Mouse (Mus musculus) midbrain, embryonic 16.5 days (tissue): ENCODE data around the gene Barhl2. TPM values are rescaled to one million over a fixed set of nuclear protein-coding genes. Genes with fewer than 3 reads are reported as not detected.

Experiments
- ATAC-seq: fragments of 200-750 bp; cut with Nextera tagmentation; 2 replicates; pipeline ENCODE4 v1.8.0; 2017; ENCODE audit warnings: moderate TSS enrichment
- H3K27ac ChIP-seq: fragments of 300-500 bp; sonication (generic); 2 replicates; pipeline ENCODE4 v1.5.1; 2014; ENCODE audit warnings: mild to moderate bottlenecking, low read length, mixed read lengths
- H3K27me3 ChIP-seq: fragments of 300-500 bp; sonication (generic); 2 replicates; pipeline ENCODE4 v1.6.1; 2014; ENCODE audit warnings: low read depth, low read length, mixed read lengths; ENCODE audit not compliant: control insufficient read depth, insufficient read depth
- H3K36me3 ChIP-seq: fragments of 300-500 bp; sonication (generic); 2 replicates; pipeline ENCODE4 v1.6.1; 2014; ENCODE audit warnings: mild to moderate bottlenecking, low read length, moderate library complexity, mixed read lengths; ENCODE audit not compliant: control insufficient read depth, insufficient read depth
- H3K4me1 ChIP-seq: fragments of 300-500 bp; sonication (generic); 2 replicates; pipeline ENCODE4 v1.6.1; 2014; ENCODE audit warnings: mild to moderate bottlenecking, low read length, mixed read lengths; ENCODE audit not compliant: control insufficient read depth, insufficient read depth
- H3K4me2 ChIP-seq: fragments of 300-500 bp; sonication (generic); 2 replicates; pipeline ENCODE4 v1.6.1; 2014; ENCODE audit warnings: mild to moderate bottlenecking, low read length, mixed read lengths
- H3K4me3 ChIP-seq: fragments of 300-500 bp; sonication (generic); 2 replicates; pipeline ENCODE4 v1.5.1; 2014; ENCODE audit warnings: low read depth, mild to moderate bottlenecking, low read length, moderate library complexity, mixed read lengths
- H3K9ac ChIP-seq: fragments of 300-500 bp; sonication (generic); 2 replicates; pipeline ENCODE4 v1.6.1; 2014; ENCODE audit warnings: low read depth, low read length, mixed read lengths
- H3K9me3 ChIP-seq: fragments of 300-500 bp; sonication (generic); replicated peaks from 2 replicates; pipeline ENCODE4 v1.6.1; 2014; ENCODE audit warnings: mild to moderate bottlenecking, low read length, mixed read lengths; ENCODE audit not compliant: control insufficient read depth, poor library complexity, severe bottlenecking
- WGBS: fragments of 180-500 bp; shearing (Covaris S2); extraction: QIAGEN DNeasy Blood & Tissue Kit; methylation state at CpG from one replicate; pipeline ENCODE4 v1.1.7; 2014; 5-methylcytosine and 5-hydroxymethylcytosine counted together
- polyA plus RNA-seq: library from polyadenylated mRNA; unstranded; fragments of >200 nt; fragmentation: Nextera tagmentation; extraction: Ambion mirVana; gene quantifications from 2 replicates; pipeline ENCODE4 v1.2.1, GENCODE M21; 2015

The Barhl2 gene
- polyA plus RNA-seq = 6.8 and 8.5 TPM in 2 replicates

GRCm38 (mm10) chr5:106457986-106458476, at the start of gene Barhl2:
Gene Barhl2, minus strand, starts transcription at chr5:106458166.
- under 1% methylated on average over 42 of the region's 57 CpGs for WGBS
- peak within 1 kb of the TSS; percentile 85 for H3K27ac ChIP-seq
- peak within 1 kb of the TSS; percentile 70 for H3K9ac ChIP-seq

DNA sequence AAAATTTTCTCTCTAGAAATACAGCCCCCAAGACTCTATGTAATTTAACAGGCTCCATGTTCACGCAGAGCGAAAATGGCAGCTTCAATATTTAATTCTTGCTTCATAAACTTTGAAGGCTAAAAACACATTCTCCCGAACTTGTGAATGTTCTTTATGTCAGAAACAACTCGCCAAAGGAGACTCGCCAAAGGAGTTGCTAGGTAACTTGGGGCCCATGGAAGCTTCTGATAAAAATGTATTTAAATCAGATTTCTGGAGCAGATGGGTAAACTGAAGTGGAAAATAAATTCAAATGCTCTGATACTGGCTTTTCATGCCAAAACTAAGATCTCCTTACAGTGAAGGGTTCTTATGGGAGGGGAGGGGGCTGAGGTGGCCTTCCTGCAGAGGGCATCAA, 48.1 kb upstream of the Barhl2 start:
- Histone ChIP-seq H3K27ac (no peak overlapping the region), H3K4me2 (no peak overlapping the region), H3K4me3 (no peak overlapping the region), H3K9ac (no peak overlapping the region), H3K9me3 (no peaks in the 10 kb centered on the region), H3K4me1 (peaks cover 5% of the 10 kb centered on the region), H3K36me3 (no peaks in the 10 kb centered on the region), H3K27me3 (no peaks in the 10 kb centered on the region)
- WGBS = 75% methylated on average over 5 of the region's 5 CpGs
- ATAC-seq = no peak

More at GRCm38 (mm10) chr5:106457986-106458476, at the start of gene Barhl2:
- peaks cover 10% of the 10 kb centered on the region for H3K4me1 ChIP-seq
- no peaks in the 10 kb centered on the region for H3K9me3 ChIP-seq
- peak within 1 kb of the TSS; percentile 52 for H3K4me3 ChIP-seq
- H3K36me3 ChIP-seq = no peaks in the 10 kb centered on the region
- no peak for ATAC-seq
- H3K4me2 ChIP-seq = peak within 1 kb of the TSS; percentile 64
- peaks cover 30% of the 10 kb centered on the region for H3K27me3 ChIP-seq

DNA sequence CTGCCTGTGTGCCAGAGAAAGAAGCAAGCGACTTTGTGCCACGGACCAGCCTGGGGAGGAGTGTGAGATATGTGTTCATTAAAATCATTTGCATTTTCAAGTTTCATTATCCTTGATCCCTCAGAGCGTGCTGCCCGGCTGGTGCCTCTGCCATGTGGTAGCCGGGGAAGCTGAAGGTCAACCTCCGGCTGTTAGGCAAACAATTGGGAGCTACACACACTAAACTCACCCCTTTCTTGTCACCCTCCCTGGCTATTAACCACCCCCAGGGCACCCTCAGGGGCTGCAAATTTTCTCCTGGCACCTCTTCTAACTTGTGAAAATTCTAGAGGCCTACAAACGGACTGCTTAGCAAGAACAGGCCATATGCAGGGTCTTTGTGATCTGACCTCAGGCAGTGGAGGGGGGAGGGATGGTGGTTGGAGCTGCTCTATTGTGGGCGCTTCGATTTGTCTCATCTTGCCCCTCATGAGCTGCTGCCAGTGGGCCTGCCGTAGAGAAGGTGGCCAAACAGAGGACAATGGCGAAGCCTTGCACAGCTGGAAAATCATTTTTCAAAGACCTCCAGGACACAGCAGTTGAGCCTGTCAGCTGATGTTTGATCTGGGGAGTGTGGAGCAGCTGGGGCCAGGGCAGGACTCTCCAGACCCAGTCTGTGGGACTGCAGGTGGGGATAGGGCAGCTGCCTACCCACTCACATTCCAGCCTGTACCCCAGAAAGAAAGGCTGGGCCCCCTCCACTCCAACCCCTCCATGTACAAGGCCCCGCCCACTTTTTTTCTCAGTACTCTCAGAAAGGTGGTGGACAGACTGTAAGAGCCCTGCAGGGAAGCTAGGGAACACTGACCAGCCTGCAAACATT, 44.9 kb upstream of the Barhl2 start:
- H3K27ac ChIP-seq = no peak overlapping the region
- peak; percentile 56 for ATAC-seq
- no peaks in the 10 kb centered on the region for H3K36me3 ChIP-seq
- peaks cover 5% of the 10 kb centered on the region for H3K4me1 ChIP-seq
- no peak overlapping the region for H3K4me2 ChIP-seq
- H3K4me3 ChIP-seq = no peak overlapping the region
- WGBS = 36% methylated on average over 12 of the region's 12 CpGs
- 0 out of 2 replicates have a peak overlapping the region, but pooled peaks have one; percentile 34 for H3K9ac ChIP-seq
- no peaks in the 10 kb centered on the region for H3K27me3 ChIP-seq
- no peaks in the 10 kb centered on the region for H3K9me3 ChIP-seq

- no peaks in the 10 kb centered on the region for H3K36me3 ChIP-seq
- H3K4me1 ChIP-seq = peaks cover 5% of the 10 kb centered on the region
- H3K4me3 ChIP-seq = no peak overlapping the region
- no peaks in the 10 kb centered on the region for H3K27me3 ChIP-seq
- WGBS = 64% methylated on average over 5 of the region's 7 CpGs
- H3K4me2 ChIP-seq = no peak overlapping the region
- no peak overlapping the region for H3K27ac ChIP-seq
- ATAC-seq = no peak
- no peaks in the 10 kb centered on the region for H3K9me3 ChIP-seq
- no peak overlapping the region for H3K9ac ChIP-seq
Observed at GRCm38 (mm10) chr5:106502271-106502670, 44.3 kb upstream of the Barhl2 start.

GRCm38 (mm10) chr5:106491771-106492170, 33.8 kb upstream of the Barhl2 start:
- H3K9ac ChIP-seq = no peak overlapping the region
- peaks cover 9% of the 10 kb centered on the region for H3K4me1 ChIP-seq
- no peaks in the 10 kb centered on the region for H3K9me3 ChIP-seq
- ATAC-seq = no peak
- H3K27me3 ChIP-seq = no peaks in the 10 kb centered on the region
- no peak overlapping the region for H3K27ac ChIP-seq
- WGBS = 51% methylated on average over 8 of the region's 8 CpGs
- H3K36me3 ChIP-seq = no peaks in the 10 kb centered on the region
- no peak overlapping the region for H3K4me3 ChIP-seq
- no peak overlapping the region for H3K4me2 ChIP-seq

DNA sequence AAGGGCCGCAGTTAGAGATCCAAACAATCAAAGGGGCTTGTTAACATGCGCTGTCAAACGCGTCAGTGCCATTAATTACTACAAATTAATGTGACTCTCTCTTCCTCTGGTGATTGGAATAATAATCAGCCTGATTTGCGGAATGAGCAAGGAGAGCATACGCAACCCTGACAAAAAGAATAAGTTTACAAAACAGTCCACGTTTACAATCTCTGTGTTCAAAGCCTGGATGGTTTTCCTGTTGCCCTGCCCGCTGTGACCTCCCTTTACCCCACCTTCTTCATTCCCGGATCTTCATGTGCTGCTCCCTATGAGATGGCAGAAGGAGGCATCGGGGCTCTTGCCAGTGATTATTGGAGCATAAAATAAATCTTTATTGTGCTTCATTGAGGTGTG, 14.1 kb upstream of the Barhl2 start:
- no peak overlapping the region for H3K4me2 ChIP-seq
- no peak for ATAC-seq
- peaks cover 23% of the 10 kb centered on the region for H3K27me3 ChIP-seq
- no peaks in the 10 kb centered on the region for H3K9me3 ChIP-seq
- H3K36me3 ChIP-seq = no peaks in the 10 kb centered on the region
- H3K27ac ChIP-seq = no peak overlapping the region; the same call in 1 of the 2 replicates
- 4% methylated on average over 10 of the region's 10 CpGs for WGBS
- no peak overlapping the region for H3K4me3 ChIP-seq
- H3K9ac ChIP-seq = no peak overlapping the region
- H3K4me1 ChIP-seq = peaks cover 10% of the 10 kb centered on the region

GRCm38 (mm10) chr5:106471235-106472104, 13.5 kb upstream of the Barhl2 start:
- WGBS = 10% methylated on average over 13 of the region's 13 CpGs
- H3K4me1 ChIP-seq = peaks cover 12% of the 10 kb centered on the region
- H3K27ac ChIP-seq = peak overlapping the region; percentile 62; the same call in 1 of the 2 replicates

GRCm38 (mm10) chr5:106465129-106465790, 7.3 kb upstream of the Barhl2 start:
- no peaks in the 10 kb centered on the region for H3K36me3 ChIP-seq
- H3K9me3 ChIP-seq = no peaks in the 10 kb centered on the region
- H3K4me1 ChIP-seq = peaks cover 16% of the 10 kb centered on the region; the same call in 1 of the 2 replicates
- peak overlapping the region; percentile 43 for H3K4me2 ChIP-seq
- H3K27ac ChIP-seq = peak overlapping the region; percentile 59
- peaks cover 19% of the 10 kb centered on the region for H3K27me3 ChIP-seq
- under 1% methylated on average over 31 of the region's 31 CpGs for WGBS
- H3K9ac ChIP-seq = peak overlapping the region; percentile 31; the same call in 1 of the 2 replicates
- peak overlapping the region; percentile 19 for H3K4me3 ChIP-seq
- ATAC-seq = no peak; the same call in 1 of the 2 replicates

More at GRCm38 (mm10) chr5:106471235-106472104, 13.5 kb upstream of the Barhl2 start:
- H3K4me2 ChIP-seq = peak overlapping the region; percentile 55; the same call in 1 of the 2 replicates
- H3K4me3 ChIP-seq = no peak overlapping the region
- H3K36me3 ChIP-seq = no peaks in the 10 kb centered on the region
- ATAC-seq = no peak
- no peaks in the 10 kb centered on the region for H3K9me3 ChIP-seq
- H3K27me3 ChIP-seq = peaks cover 23% of the 10 kb centered on the region
- no peak overlapping the region for H3K9ac ChIP-seq
